Mouse (Mus musculus): ENCODE results near the gene Gtf2a1. TPM values are rescaled to one million over a fixed set of nuclear protein-coding genes. Genes with fewer than 3 reads are reported as not detected.

Gene Gtf2a1
- 54.1 and 59.7 TPM in 2 replicates for polyA plus RNA-seq (2014; fragmentation: Nextera tagmentation; extraction: Ambion mirVana)

DNA sequence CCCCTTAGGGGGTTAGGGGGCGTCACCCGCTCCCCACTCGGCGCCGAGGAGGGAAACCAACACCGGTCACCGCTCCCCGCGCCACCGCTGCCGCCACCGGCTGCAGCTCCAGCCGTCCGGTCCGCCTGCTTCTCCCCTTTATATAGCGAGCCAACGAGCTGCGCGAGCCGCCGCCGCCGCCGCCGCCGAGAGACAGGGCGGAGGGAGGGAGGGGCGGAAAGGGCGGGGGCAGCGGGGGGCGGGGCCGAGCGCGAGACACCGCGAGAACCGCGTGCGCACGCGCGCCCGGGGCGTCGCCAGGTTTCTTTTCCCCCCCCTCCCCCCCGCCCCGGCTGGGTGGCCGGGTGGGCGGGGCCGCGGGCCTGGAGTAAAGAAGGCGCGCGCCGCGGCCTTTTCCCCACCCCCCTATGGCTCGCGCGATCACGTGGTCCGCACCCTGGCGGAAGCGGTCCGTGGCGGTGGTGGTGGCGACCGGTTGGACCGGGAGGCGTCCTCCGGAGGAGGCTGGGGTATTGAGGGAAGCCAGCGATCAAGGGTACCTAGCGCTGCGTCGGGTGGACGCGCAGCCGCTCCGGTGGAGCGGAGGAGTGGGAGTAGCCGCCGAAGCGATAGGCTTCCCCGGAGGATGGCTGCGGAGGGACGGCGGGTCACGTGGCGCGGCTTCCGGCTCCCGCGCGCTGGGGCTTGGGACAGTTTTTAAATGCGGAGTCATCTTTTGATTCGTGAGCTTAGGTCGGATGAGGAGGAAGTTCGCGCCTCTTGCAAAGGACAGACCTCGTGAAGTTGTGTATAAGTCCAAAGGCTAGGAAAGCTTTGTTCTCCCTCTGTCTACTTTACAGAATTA lies at the start of gene Gtf2a1:
Gtf2a1 (minus strand) TSS at position 641 of the 844 bp plus-strand sequence.
- ATAC-seq (ENCODE audit: insufficient read depth, low FRiP score, low TSS enrichment) (peak; percentile 83), DNase-seq (ENCODE audit: low spot score) (peak; percentile 99)
- H3K9me3 ChIP-seq (ENCODE audit: control insufficient read depth, low read length), result no peaks in the 10 kb centered on the region
- peak within 1 kb of the TSS; percentile 97 for H3K9ac ChIP-seq (ENCODE audit: low read length)
- H3K4me1 ChIP-seq (ENCODE audit: control insufficient read depth, insufficient read depth, low read length), result peaks cover 11% of the 10 kb centered on the region
- H3K36me3 ChIP-seq (ENCODE audit: control insufficient read depth, insufficient read depth, low read length), result peaks cover 2% of the 10 kb centered on the region; the same call in 1 of the 2 replicates
- WGBS, result under 1% methylated on average over 68 of the region's 99 CpGs
- peak within 1 kb of the TSS; percentile 64 for H3K4me2 ChIP-seq (ENCODE audit: low read depth)
- H3K4me3 ChIP-seq (ENCODE audit: low read depth, low read length), result peak within 1 kb of the TSS; percentile 69
- H3K27me3 ChIP-seq (ENCODE audit: control insufficient read depth, insufficient read depth, low read length), result no peaks in the 10 kb centered on the region
- H3K27ac ChIP-seq (ENCODE audit: low read depth, low read length), result peak within 1 kb of the TSS; percentile 99

DNA sequence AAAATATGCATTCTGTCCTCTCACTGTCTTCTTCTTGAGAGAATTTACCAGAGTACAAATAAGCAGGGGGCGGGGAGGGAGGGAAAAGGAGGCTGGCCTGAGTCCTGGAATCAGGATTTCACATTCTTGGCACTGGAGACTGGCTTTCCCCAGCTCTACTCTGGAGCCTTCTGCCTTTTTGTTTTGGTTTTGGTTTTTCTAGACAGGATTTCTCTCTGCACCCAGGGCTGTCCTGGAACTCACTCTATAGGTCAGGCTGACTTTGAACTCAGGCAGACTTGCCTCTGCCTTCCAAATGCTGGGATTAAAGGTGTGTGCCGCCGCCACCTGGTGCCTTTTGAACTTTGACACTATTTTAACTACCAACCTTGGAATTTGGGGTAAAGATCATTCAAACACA lies 48.1 kb upstream of the Gtf2a1 start:
- Histone ChIP-seq H3K9ac (ENCODE audit: low read length) (no peak overlapping the region), H3K27me3 (ENCODE audit: control insufficient read depth, insufficient read depth, low read length) (no peaks in the 10 kb centered on the region), H3K27ac (ENCODE audit: low read depth, low read length) (no peak overlapping the region), H3K36me3 (ENCODE audit: control insufficient read depth, insufficient read depth, low read length) (0 out of 2 replicates have a peak, but pooled peaks cover 2% of the 10 kb centered on the region), H3K4me2 (ENCODE audit: low read depth) (no peak overlapping the region), H3K4me1 (ENCODE audit: control insufficient read depth, insufficient read depth, low read length) (no peaks in the 10 kb centered on the region), H3K4me3 (ENCODE audit: low read depth, low read length) (no peak overlapping the region), H3K9me3 (ENCODE audit: control insufficient read depth, low read length) (no peaks in the 10 kb centered on the region)
- ATAC-seq (ENCODE audit: insufficient read depth, low FRiP score, low TSS enrichment) (no peak), DNase-seq (ENCODE audit: low spot score) (no peak)
- WGBS, result 76% methylated on average over 3 of the region's 3 CpGs

DNA sequence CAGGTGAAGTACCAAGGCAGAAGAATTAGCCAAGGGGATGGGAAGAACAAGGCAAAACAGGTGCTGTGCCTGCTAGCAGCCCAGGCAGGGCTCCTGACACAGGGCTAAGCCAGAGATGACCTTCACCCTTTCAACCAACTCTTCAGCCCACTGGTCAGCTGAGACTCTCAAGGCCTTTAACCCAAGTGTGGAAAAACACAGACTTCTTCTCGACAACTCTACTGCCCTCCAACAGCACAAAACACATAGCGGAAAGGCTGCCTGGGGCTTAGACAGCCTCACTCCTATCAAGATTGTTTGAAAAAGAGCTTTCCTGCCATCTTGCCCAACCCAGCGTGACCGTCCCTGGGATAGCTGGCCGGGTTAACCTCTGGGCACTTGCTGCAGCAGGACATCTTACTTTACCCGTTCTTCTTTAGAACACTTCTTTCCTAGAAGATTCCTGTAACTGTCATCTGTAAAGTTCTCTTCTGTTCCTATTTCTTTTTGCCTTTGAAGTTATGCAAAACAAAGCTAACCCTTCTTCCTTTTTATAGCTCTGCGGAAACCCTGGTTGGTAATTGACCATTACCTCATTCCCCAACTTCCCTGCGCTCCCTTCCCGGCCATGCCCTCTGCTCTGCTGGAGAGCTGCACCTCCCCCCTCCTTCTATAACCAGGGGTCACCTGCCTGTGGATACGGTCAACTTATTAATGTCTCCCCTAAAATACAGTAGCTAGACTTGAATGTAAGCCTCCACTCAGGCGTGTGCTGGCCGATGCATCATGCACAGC lies 47.0 kb upstream of the Gtf2a1 start:
- no peaks in the 10 kb centered on the region for H3K27me3 ChIP-seq (ENCODE audit: control insufficient read depth, insufficient read depth, low read length)
- no peaks in the 10 kb centered on the region for H3K4me1 ChIP-seq (ENCODE audit: control insufficient read depth, insufficient read depth, low read length)
- no peak for DNase-seq (ENCODE audit: low spot score)
- ATAC-seq (ENCODE audit: insufficient read depth, low FRiP score, low TSS enrichment), result no peak
- WGBS, result 37% methylated on average over 12 of the region's 12 CpGs
- H3K9me3 ChIP-seq (ENCODE audit: control insufficient read depth, low read length), result no peaks in the 10 kb centered on the region
- H3K36me3 ChIP-seq (ENCODE audit: control insufficient read depth, insufficient read depth, low read length), result 0 out of 2 replicates have a peak, but pooled peaks cover 2% of the 10 kb centered on the region
- H3K9ac ChIP-seq (ENCODE audit: low read length), result no peak overlapping the region
- no peak overlapping the region for H3K27ac ChIP-seq (ENCODE audit: low read depth, low read length)
- H3K4me2 ChIP-seq (ENCODE audit: low read depth), result no peak overlapping the region
- no peak overlapping the region for H3K4me3 ChIP-seq (ENCODE audit: low read depth, low read length)

DNA sequence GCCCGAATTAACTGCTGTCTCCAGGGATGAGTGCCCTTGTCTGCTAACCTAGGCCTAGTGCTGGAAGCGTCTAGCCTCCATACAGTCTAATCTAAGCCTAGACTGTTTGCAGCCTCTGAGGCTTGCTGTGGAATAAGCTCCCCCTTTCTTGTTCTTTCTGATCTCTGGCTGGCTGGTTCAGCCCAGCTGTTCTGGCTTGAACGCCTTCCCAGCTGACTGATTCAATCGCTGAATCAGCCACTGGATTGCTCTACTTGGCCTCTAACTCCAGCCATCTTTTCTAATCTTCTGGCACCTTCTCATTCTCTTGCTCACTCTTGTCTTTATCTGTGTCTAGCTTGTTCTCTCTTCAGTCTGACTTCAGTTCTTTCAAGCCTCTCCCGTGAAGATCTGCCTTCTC lies 36.2 kb upstream of the Gtf2a1 start:
- Histone ChIP-seq H3K36me3 (ENCODE audit: control insufficient read depth, insufficient read depth, low read length) (no peaks in the 10 kb centered on the region), H3K27ac (ENCODE audit: low read depth, low read length) (no peak overlapping the region), H3K4me3 (ENCODE audit: low read depth, low read length) (no peak overlapping the region), H3K27me3 (ENCODE audit: control insufficient read depth, insufficient read depth, low read length) (no peaks in the 10 kb centered on the region), H3K9ac (ENCODE audit: low read length) (no peak overlapping the region), H3K9me3 (ENCODE audit: control insufficient read depth, low read length) (no peaks in the 10 kb centered on the region), H3K4me1 (ENCODE audit: control insufficient read depth, insufficient read depth, low read length) (no peaks in the 10 kb centered on the region), H3K4me2 (ENCODE audit: low read depth) (no peak overlapping the region)
- no peak for ATAC-seq (ENCODE audit: insufficient read depth, low FRiP score, low TSS enrichment)
- DNase-seq (ENCODE audit: low spot score), result no peak
- WGBS, result 86% methylated on average over 5 of the region's 5 CpGs

DNA sequence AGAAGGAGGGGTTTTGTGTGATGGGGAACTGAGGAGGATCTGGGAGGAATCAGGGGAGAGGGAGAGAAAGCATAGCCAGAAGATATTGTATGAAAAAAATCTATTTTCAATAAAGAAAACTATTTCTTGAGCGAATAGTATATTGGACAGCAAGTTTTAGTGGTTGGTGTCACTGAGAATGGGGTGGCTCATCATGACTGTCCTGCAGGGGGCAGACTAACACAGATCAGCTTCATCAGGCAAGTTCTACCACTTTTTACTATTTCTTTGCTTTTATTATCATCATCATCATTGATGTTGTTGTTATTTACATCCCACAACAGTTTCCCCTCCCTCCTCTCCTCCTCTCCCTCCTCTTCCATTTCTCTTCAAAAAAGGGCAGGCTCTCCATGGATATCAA lies 34.7 kb upstream of the Gtf2a1 start:
- DNase-seq (ENCODE audit: low spot score), result no peak
- WGBS, result 85% methylated on average over 1 of the region's 1 CpGs
- no peak for ATAC-seq (ENCODE audit: insufficient read depth, low FRiP score, low TSS enrichment)

DNA sequence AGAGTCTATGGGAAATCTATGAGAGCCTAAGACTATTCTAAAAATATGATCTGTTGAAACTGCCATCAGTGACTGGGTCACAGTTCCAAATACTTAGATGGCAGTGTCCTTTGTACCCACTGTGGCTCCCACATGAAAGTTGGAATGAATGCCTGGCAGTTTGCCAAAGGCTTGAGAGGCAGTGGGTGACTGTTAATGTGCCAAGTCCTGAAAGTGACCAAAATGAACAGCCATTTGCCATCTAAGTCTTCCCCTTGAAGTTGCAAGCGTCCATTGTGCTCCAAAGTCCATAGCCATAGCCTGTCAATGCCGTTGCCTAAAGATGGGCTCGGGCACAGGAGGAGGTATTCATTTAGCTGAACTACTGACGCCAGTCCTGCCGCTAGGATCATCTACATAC lies 19.1 kb upstream of the Gtf2a1 start:
- Histone ChIP-seq H3K36me3 (ENCODE audit: control insufficient read depth, insufficient read depth, low read length) (no peaks in the 10 kb centered on the region), H3K4me2 (ENCODE audit: low read depth) (no peak overlapping the region), H3K4me3 (ENCODE audit: low read depth, low read length) (no peak overlapping the region), H3K27me3 (ENCODE audit: control insufficient read depth, insufficient read depth, low read length) (no peaks in the 10 kb centered on the region), H3K9ac (ENCODE audit: low read length) (no peak overlapping the region), H3K4me1 (ENCODE audit: control insufficient read depth, insufficient read depth, low read length) (no peaks in the 10 kb centered on the region), H3K27ac (ENCODE audit: low read depth, low read length) (no peak overlapping the region), H3K9me3 (ENCODE audit: control insufficient read depth, low read length) (no peaks in the 10 kb centered on the region)
- WGBS, result 88% methylated on average over 5 of the region's 5 CpGs
- ATAC-seq (ENCODE audit: insufficient read depth, low FRiP score, low TSS enrichment) (no peak), DNase-seq (ENCODE audit: low spot score) (no peak)

More for the DNA sequence above, 34.7 kb upstream of the Gtf2a1 start:
- H3K4me1 ChIP-seq (ENCODE audit: control insufficient read depth, insufficient read depth, low read length), result no peaks in the 10 kb centered on the region
- H3K9ac ChIP-seq (ENCODE audit: low read length), result no peak overlapping the region
- no peaks in the 10 kb centered on the region for H3K36me3 ChIP-seq (ENCODE audit: control insufficient read depth, insufficient read depth, low read length)
- no peaks in the 10 kb centered on the region for H3K9me3 ChIP-seq (ENCODE audit: control insufficient read depth, low read length)
- no peaks in the 10 kb centered on the region for H3K27me3 ChIP-seq (ENCODE audit: control insufficient read depth, insufficient read depth, low read length)
- no peak overlapping the region for H3K4me3 ChIP-seq (ENCODE audit: low read depth, low read length)
- no peak overlapping the region for H3K4me2 ChIP-seq (ENCODE audit: low read depth)
- H3K27ac ChIP-seq (ENCODE audit: low read depth, low read length), result no peak overlapping the region

DNA sequence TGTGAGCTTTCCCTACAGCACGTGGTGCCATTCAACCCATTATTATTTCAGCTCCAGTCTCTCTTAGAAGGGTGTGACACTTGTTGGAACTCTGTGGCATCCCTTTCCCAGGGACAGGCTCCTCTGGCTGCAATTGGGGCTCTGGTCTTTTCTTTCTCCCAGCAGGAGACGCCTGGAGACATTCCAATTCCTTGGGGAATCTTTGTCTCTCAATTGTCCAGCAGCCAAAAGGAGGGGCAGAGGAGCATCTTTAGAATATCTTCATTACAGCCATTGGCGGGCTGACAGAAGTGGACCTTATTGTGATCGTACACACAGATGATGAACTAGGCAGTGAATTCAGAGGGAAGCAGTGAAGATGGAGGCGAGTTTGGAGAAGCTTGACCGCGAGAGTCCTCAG lies 17.4 kb upstream of the Gtf2a1 start:
- Histone ChIP-seq H3K4me1 (ENCODE audit: control insufficient read depth, insufficient read depth, low read length) (no peaks in the 10 kb centered on the region), H3K4me2 (ENCODE audit: low read depth) (no peak overlapping the region), H3K36me3 (ENCODE audit: control insufficient read depth, insufficient read depth, low read length) (no peaks in the 10 kb centered on the region), H3K4me3 (ENCODE audit: low read depth, low read length) (no peak overlapping the region), H3K27me3 (ENCODE audit: control insufficient read depth, insufficient read depth, low read length) (no peaks in the 10 kb centered on the region), H3K27ac (ENCODE audit: low read depth, low read length) (no peak overlapping the region), H3K9ac (ENCODE audit: low read length) (no peak overlapping the region), H3K9me3 (ENCODE audit: control insufficient read depth, low read length) (no peaks in the 10 kb centered on the region)
- ATAC-seq (ENCODE audit: insufficient read depth, low FRiP score, low TSS enrichment) (no peak), DNase-seq (ENCODE audit: low spot score) (no peak)
- WGBS, result 31% methylated on average over 7 of the region's 7 CpGs

DNA sequence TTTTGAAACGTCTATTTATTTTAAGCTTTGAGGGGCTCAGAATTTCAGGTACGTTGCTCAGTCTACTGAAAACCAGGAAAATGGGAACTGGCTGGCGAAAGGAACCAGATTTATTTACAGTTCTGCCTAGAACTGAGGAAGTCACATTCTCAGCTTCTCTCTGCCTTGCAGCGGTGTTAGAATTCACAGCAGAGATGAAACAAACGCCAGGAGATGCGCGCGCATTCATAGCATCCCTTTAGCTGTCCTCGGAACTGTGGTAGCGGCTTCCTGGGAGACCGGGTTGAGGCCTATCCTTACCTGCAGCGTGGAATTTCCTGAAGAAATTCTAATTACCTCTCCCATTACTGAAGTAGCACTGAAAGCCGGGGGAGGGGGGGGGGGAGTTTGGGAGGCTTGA lies 16.4 kb upstream of the Gtf2a1 start:
- no peak overlapping the region for H3K9ac ChIP-seq (ENCODE audit: low read length)
- ATAC-seq (ENCODE audit: insufficient read depth, low FRiP score, low TSS enrichment) (no peak), DNase-seq (ENCODE audit: low spot score) (no peak)
- no peak overlapping the region for H3K4me3 ChIP-seq (ENCODE audit: low read depth, low read length)
- H3K36me3 ChIP-seq (ENCODE audit: control insufficient read depth, insufficient read depth, low read length), result no peaks in the 10 kb centered on the region
- no peaks in the 10 kb centered on the region for H3K4me1 ChIP-seq (ENCODE audit: control insufficient read depth, insufficient read depth, low read length)
- no peaks in the 10 kb centered on the region for H3K9me3 ChIP-seq (ENCODE audit: control insufficient read depth, low read length)
- 92% methylated on average over 13 of the region's 13 CpGs for WGBS
- no peak overlapping the region for H3K27ac ChIP-seq (ENCODE audit: low read depth, low read length)
- H3K4me2 ChIP-seq (ENCODE audit: low read depth), result no peak overlapping the region
- H3K27me3 ChIP-seq (ENCODE audit: control insufficient read depth, insufficient read depth, low read length), result no peaks in the 10 kb centered on the region
